Mouse (Mus musculus): Measurements from ENCODE around the gene Kif19a. TPM values are rescaled to one million over a fixed set of nuclear protein-coding genes. Genes with fewer than 3 reads are reported as not detected.
A peak's percentile ranks its signal among the peaks of the same experiment; 100 is the strongest.

The Kif19a gene
- total and polyA plus RNA-seq, 2 experiments from 2014 or later: 0.99 to 7.4 TPM

GRCm38 (mm10) chr11:114802540-114803267, 37.5 kb downstream of the Kif19a start:
- H3K9ac ChIP-seq (replicated peaks; ENCODE audit: low read length): 0 out of 2 replicates have a peak overlapping the region, but pooled peaks have one; percentile 13

GRCm38 (mm10) chr11:114803990-114804389, 38.8 kb downstream of the Kif19a start:
- Histone ChIP-seq H3K36me3 (ENCODE audit: insufficient read depth, low read length) (no peaks in the 10 kb centered on the region), H3K4me1 (ENCODE audit: insufficient read depth, low read length) (0 out of 2 replicates have a peak, but pooled peaks cover 2% of the 10 kb centered on the region), H3K27ac (no peak overlapping the region), H3K4me3 (ENCODE audit: low read length) (no peak overlapping the region), H3K9ac (replicated peaks; ENCODE audit: low read length) (no peak overlapping the region), H3K27me3 (ENCODE audit: insufficient read depth, low read length) (no peaks in the 10 kb centered on the region), H3K4me2 (ENCODE audit: low read depth, low read length) (no peak overlapping the region), H3K9me3 (ENCODE audit: low read length) (no peaks in the 10 kb centered on the region)
- DNase-seq (ENCODE audit: low spot score) (no peak), ATAC-seq (no peak)
- no peak for TF ChIP-seq CTCF (IDR thresholded peaks at IDR 0.05; ENCODE audit: low read depth)
- WGBS: 23% methylated on average over 8 of the region's 8 CpGs

More at GRCm38 (mm10) chr11:114802540-114803267, 37.5 kb downstream of the Kif19a start:
- Histone ChIP-seq H3K27ac (no peak overlapping the region), H3K4me1 (ENCODE audit: insufficient read depth, low read length) (0 out of 2 replicates have a peak, but pooled peaks cover 2% of the 10 kb centered on the region), H3K4me2 (ENCODE audit: low read depth, low read length) (no peak overlapping the region), H3K36me3 (ENCODE audit: insufficient read depth, low read length) (no peaks in the 10 kb centered on the region), H3K27me3 (ENCODE audit: insufficient read depth, low read length) (no peaks in the 10 kb centered on the region), H3K9me3 (ENCODE audit: low read length) (no peaks in the 10 kb centered on the region), H3K4me3 (ENCODE audit: low read length) (no peak overlapping the region)
- DNase-seq (ENCODE audit: low spot score) (no peak), ATAC-seq (no peak)
- no peak for TF ChIP-seq CTCF (IDR thresholded peaks at IDR 0.05; ENCODE audit: low read depth)
- 62% methylated on average over 15 of the region's 15 CpGs for WGBS

- Histone ChIP-seq H3K36me3 (ENCODE audit: insufficient read depth, low read length) (no peaks in the 10 kb centered on the region), H3K27ac (no peak overlapping the region), H3K4me3 (ENCODE audit: low read length) (no peak overlapping the region), H3K4me1 (ENCODE audit: insufficient read depth, low read length) (0 out of 2 replicates have a peak, but pooled peaks cover 2% of the 10 kb centered on the region), H3K27me3 (ENCODE audit: insufficient read depth, low read length) (no peaks in the 10 kb centered on the region), H3K9me3 (ENCODE audit: low read length) (no peaks in the 10 kb centered on the region), H3K4me2 (ENCODE audit: low read depth, low read length) (no peak overlapping the region), H3K9ac (replicated peaks; ENCODE audit: low read length) (no peak overlapping the region)
- no peak; the same call in 1 of the 2 replicates for ATAC-seq
- no peak for TF ChIP-seq CTCF (IDR thresholded peaks at IDR 0.05; ENCODE audit: low read depth)
- 40% methylated on average over 2 of the region's 2 CpGs for WGBS
- no peak for DNase-seq (ENCODE audit: low spot score)
Observed at GRCm38 (mm10) chr11:114807025-114807424, 41.8 kb downstream of the Kif19a start.

- H3K9ac ChIP-seq (replicated peaks; ENCODE audit: low read length): no peak overlapping the region
- no peak overlapping the region for H3K27ac ChIP-seq
- no peak for TF ChIP-seq CTCF (IDR thresholded peaks at IDR 0.05; ENCODE audit: low read depth)
- no peaks in the 10 kb centered on the region for H3K36me3 ChIP-seq (ENCODE audit: insufficient read depth, low read length)
- ATAC-seq (no peak), DNase-seq (ENCODE audit: low spot score) (no peak)
- no peaks in the 10 kb centered on the region for H3K9me3 ChIP-seq (ENCODE audit: low read length)
- WGBS: 28% methylated on average over 14 of the region's 14 CpGs
- 0 out of 2 replicates have a peak, but pooled peaks cover 2% of the 10 kb centered on the region for H3K4me1 ChIP-seq (ENCODE audit: insufficient read depth, low read length)
- H3K27me3 ChIP-seq (ENCODE audit: insufficient read depth, low read length): no peaks in the 10 kb centered on the region
- H3K4me3 ChIP-seq (ENCODE audit: low read length): no peak overlapping the region
- no peak overlapping the region for H3K4me2 ChIP-seq (ENCODE audit: low read depth, low read length)
Observed at GRCm38 (mm10) chr11:114807686-114808427, 42.7 kb downstream of the Kif19a start.

- no peak for DNase-seq (ENCODE audit: low spot score)
- Histone ChIP-seq H3K27ac (no peak overlapping the region), H3K36me3 (ENCODE audit: insufficient read depth, low read length) (no peaks in the 10 kb centered on the region), H3K4me2 (ENCODE audit: low read depth, low read length) (no peak overlapping the region), H3K4me3 (ENCODE audit: low read length) (no peak overlapping the region), H3K27me3 (ENCODE audit: insufficient read depth, low read length) (no peaks in the 10 kb centered on the region), H3K9ac (replicated peaks; ENCODE audit: low read length) (no peak overlapping the region), H3K4me1 (ENCODE audit: insufficient read depth, low read length) (no peaks in the 10 kb centered on the region), H3K9me3 (ENCODE audit: low read length) (no peaks in the 10 kb centered on the region)
- ATAC-seq: no peak
- TF ChIP-seq CTCF (IDR thresholded peaks at IDR 0.05; ENCODE audit: low read depth): peak; percentile 43
- 86% methylated on average over 1 of the region's 1 CpGs for WGBS
Observed at GRCm38 (mm10) chr11:114809371-114809770, 44.2 kb downstream of the Kif19a start.

GRCm38 (mm10) chr11:114810344-114810743, 45.2 kb downstream of the Kif19a start:
- Histone ChIP-seq H3K9me3 (ENCODE audit: low read length) (no peaks in the 10 kb centered on the region), H3K4me2 (ENCODE audit: low read depth, low read length) (no peak overlapping the region), H3K9ac (replicated peaks; ENCODE audit: low read length) (no peak overlapping the region), H3K27me3 (ENCODE audit: insufficient read depth, low read length) (no peaks in the 10 kb centered on the region), H3K27ac (no peak overlapping the region), H3K4me1 (ENCODE audit: insufficient read depth, low read length) (no peaks in the 10 kb centered on the region), H3K4me3 (ENCODE audit: low read length) (no peak overlapping the region), H3K36me3 (ENCODE audit: insufficient read depth, low read length) (no peaks in the 10 kb centered on the region)
- no peak for TF ChIP-seq CTCF (IDR thresholded peaks at IDR 0.05; ENCODE audit: low read depth)
- ATAC-seq: no peak
- 37% methylated on average over 4 of the region's 4 CpGs for WGBS
- no peak for DNase-seq (ENCODE audit: low spot score)
